Mouse (Mus musculus): ENCODE results near the gene Lipm. TPM values are rescaled to one million over a fixed set of nuclear protein-coding genes. Genes with fewer than 3 reads are reported as not detected.

Lipm gene
- polyA plus RNA-seq, 1 experiment from 2014 or later = not detected

Small RNA genes lying within 50 kb of the gene (microRNA-seq; reads per million reads assigned to microRNA genes)
- not detected for gene Gm23334

Other genes with a start within 250 kb of the Lipm start
- gene Lipf, start 139.7 kb upstream of the Lipm start, polyA plus RNA-seq (2014; fragmentation: Nextera tagmentation; extraction: Ambion mirVana) = not detected in 2 replicates
- gene Lipk, start 92.6 kb upstream of the Lipm start, polyA plus RNA-seq (2014; fragmentation: Nextera tagmentation; extraction: Ambion mirVana) = not detected in 2 replicates
- not detected in 2 replicates for gene Lipn, start 33.6 kb upstream of the Lipm start, polyA plus RNA-seq (2014; fragmentation: Nextera tagmentation; extraction: Ambion mirVana)
- not detected in 2 replicates for gene Ankrd22, start 65.1 kb downstream of the Lipm start, polyA plus RNA-seq (2014; fragmentation: Nextera tagmentation; extraction: Ambion mirVana)
- 20.7 and 25.7 TPM in 2 replicates for gene Stambpl1, start 91.3 kb downstream of the Lipm start, polyA plus RNA-seq (2014; fragmentation: Nextera tagmentation; extraction: Ambion mirVana)
- gene Acta2, start 154.7 kb downstream of the Lipm start, polyA plus RNA-seq (2014; fragmentation: Nextera tagmentation; extraction: Ambion mirVana) = 2.7 and 9.8 TPM in 2 replicates
- 1.1 and 1.4 TPM in 2 replicates for gene Fas, start 189.7 kb downstream of the Lipm start, polyA plus RNA-seq (2014; fragmentation: Nextera tagmentation; extraction: Ambion mirVana)